Mouse (Mus musculus) megakaryocyte, embryonic 14.5 days (primary cell): Measurements from ENCODE around the gene P2rx5. TPM values are rescaled to one million over a fixed set of nuclear protein-coding genes. Genes with fewer than 3 reads are reported as not detected.

Source experiments
- H3K27me3 ChIP-seq: replicated peaks from 2 replicates; pipeline ENCODE3; 2012; ENCODE audit warnings: inconsistent platforms
- H3K36me3 ChIP-seq: replicated peaks from 2 replicates; pipeline ENCODE3; 2012; ENCODE audit warnings: low read length, inconsistent platforms, mixed read lengths
- H3K4me1 ChIP-seq: 2 replicates; pipeline ENCODE4 v1.6.1; 2012; ENCODE audit warnings: inconsistent platforms
- H3K4me3 ChIP-seq: replicated peaks from 2 replicates; pipeline ENCODE3; 2012; ENCODE audit warnings: moderate library complexity, mild to moderate bottlenecking, inconsistent platforms
- H3K9me3 ChIP-seq: 2 replicates; pipeline ENCODE4 v1.6.1; 2012; ENCODE audit warnings: inconsistent platforms
- FLI1 ChIP-seq: IDR thresholded peaks from 2 replicates; pipeline ENCODE4 v1.6.1; 2012; ENCODE audit warnings: low read length, inconsistent platforms, mixed read lengths
- GATA1 ChIP-seq: IDR thresholded peaks from 3 replicates; pipeline ENCODE4 v1.6.1; 2012; ENCODE audit warnings: mixed read lengths, low read length, inconsistent platforms, borderline replicate concordance
- polyA plus RNA-seq: library from polyadenylated mRNA; stranded (reverse); fragments of >175 nt; gene quantifications from 2 replicates; pipeline ENCODE4 v1.2.3, GENCODE M21; 2012; ENCODE audit warnings: low replicate concordance; ENCODE audit not compliant: insufficient read depth

Gene P2rx5
- polyA plus RNA-seq, 1 experiment, result 0.55 TPM

DNA sequence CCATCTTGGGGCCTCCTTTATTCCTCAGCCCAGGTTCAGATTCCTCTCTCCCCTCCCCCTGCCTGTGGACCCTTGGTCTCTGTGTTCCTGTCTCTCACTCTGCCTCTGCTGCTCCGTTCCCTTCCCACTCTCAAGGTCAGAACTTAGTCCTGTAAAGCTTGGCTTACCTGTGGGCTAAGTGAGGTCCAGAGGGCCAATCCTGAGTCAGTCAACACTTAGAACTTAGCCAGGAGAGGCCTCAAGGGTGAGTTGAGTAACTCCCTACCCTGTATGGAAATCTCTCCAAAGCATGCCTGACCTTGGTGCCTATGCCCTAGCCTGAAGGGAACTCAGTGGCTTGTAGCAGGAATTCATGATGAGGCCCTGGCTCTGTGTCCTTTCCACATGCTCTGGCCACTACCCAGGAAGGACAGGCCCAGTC lies 15.9 kb upstream of the P2rx5 start:
- Histone ChIP-seq H3K4me1 (peaks cover 15% of the 10 kb centered on the region), H3K4me3 (no peak overlapping the region), H3K36me3 (no peaks in the 10 kb centered on the region), H3K27me3 (peaks cover 12% of the 10 kb centered on the region), H3K9me3 (no peaks in the 10 kb centered on the region)
- TF ChIP-seq GATA1, result no peak
- no peak for TF ChIP-seq FLI1

DNA sequence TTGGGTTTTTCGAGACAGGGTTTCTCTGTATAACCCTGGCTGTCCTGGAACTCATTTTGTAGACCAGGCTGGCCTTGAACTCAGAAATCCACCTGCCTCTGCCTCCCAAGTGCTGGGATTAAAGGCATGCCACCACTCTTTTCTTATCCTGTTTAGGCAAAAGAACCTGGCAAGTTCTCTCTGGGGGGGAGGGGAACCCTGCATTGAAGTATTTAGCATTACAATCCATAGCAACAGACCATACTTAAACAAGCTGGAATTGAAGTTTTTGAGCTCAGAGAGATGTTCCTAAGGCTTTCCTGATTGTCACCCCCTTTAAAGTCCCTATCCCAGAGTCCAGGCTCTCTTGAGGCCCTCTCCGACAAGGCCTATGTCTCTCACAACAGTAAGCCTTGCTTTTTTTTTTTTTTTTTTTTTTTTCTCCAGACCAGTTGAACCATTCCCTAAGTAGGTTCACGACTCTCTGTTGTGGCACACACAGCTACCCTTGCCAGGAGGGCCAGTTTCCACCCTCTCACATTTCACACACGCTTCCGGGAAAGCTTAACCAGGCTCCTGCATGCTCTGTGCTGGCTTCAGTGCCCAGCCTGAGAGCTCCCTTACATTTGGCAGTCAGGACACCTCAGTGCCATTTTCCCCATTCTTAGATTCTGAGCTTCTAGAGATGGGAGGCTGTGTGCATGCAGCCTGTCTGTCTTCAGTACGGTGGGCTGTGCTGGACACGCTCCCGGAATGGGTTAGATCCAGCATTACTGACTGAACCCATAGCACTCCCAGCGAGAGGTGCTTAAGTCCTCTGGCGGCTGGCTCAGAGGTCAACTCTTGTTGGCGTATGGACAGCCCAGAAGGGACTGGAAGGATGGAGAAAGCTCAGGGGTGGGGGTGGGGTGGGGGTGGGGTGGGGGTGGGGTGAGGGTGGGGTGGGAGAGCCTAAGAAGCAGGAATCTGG lies 13.9 kb upstream of the P2rx5 start:
- Histone ChIP-seq H3K4me3 (no peak overlapping the region), H3K36me3 (no peaks in the 10 kb centered on the region), H3K4me1 (peaks cover 15% of the 10 kb centered on the region), H3K9me3 (no peaks in the 10 kb centered on the region), H3K27me3 (peaks cover 13% of the 10 kb centered on the region)
- TF ChIP-seq GATA1 (no peak), FLI1 (no peak)

DNA sequence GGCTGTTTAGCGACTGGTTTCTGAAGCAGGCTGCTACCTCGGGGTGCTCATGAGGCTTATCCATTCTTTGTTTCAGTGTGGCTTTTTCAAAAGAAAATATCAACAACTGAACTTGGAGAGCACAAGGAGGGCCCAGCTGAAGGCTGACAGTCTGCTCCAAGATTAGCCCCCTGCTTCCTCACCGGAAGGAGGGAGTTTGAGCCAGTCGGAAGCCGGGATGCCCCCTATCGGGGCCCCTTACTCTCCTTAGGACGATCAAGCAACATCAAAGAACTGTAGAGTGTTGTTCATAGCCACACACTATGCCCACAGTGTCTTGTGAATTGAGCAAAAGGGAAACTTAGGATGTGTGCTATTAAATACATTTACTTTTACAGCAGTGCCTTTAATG lies 13.3 kb upstream of the P2rx5 start:
- no peak overlapping the region for H3K4me3 ChIP-seq
- H3K9me3 ChIP-seq, result no peaks in the 10 kb centered on the region
- H3K27me3 ChIP-seq, result peaks cover 13% of the 10 kb centered on the region
- no peak for TF ChIP-seq GATA1
- TF ChIP-seq FLI1, result no peak
- no peaks in the 10 kb centered on the region for H3K36me3 ChIP-seq
- peaks cover 15% of the 10 kb centered on the region for H3K4me1 ChIP-seq

DNA sequence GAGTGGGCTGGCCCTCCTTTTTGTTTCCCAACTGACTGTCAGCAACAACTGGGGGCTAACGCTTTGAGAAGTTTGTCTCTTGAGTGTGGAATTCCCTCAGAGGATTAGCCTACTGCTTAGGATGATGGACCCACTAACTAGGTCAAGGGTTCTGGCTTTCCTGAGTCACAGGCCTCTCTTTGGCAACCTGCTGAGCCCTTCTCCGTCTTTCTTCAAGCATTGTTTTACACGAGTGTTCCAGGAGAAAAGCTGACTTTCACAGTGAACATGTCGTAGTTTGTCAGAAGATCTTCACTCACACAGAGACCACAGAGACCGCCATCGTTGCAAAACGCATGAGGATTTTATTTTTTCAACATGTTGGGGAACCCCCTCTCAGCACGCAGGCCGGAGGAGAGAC lies 12.0 kb upstream of the P2rx5 start:
- peaks cover 12% of the 10 kb centered on the region for H3K4me1 ChIP-seq
- TF ChIP-seq FLI1 (no peak), GATA1 (no peak)

DNA sequence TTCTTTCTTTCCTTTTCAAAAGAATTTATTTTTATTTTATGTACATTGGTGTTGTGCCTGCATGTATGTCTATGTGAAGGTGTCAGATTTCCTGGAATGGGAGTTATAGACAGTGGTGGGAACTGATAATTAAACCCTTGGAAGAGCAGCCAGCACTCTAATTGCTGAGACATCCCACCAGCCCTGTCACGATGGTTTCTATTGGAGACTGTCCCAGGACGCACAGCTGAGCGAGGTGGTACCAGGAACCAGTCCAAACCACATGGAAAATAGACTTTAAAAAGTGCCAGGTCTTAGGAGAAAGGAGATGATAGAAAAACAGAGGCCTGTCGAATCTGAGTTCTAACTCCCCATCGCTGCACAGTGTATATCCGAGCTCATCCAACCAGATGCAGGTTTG lies 5.2 kb upstream of the P2rx5 start:
- TF ChIP-seq GATA1 (no peak), FLI1 (no peak)
- Histone ChIP-seq H3K27me3 (peaks cover 67% of the 10 kb centered on the region), H3K4me3 (no peak overlapping the region), H3K4me1 (peaks cover 8% of the 10 kb centered on the region), H3K36me3 (no peaks in the 10 kb centered on the region), H3K9me3 (no peaks in the 10 kb centered on the region)

More for the DNA sequence above, 12.0 kb upstream of the P2rx5 start:
- Histone ChIP-seq H3K9me3 (no peaks in the 10 kb centered on the region), H3K36me3 (no peaks in the 10 kb centered on the region), H3K4me3 (no peak overlapping the region), H3K27me3 (peaks cover 17% of the 10 kb centered on the region)

DNA sequence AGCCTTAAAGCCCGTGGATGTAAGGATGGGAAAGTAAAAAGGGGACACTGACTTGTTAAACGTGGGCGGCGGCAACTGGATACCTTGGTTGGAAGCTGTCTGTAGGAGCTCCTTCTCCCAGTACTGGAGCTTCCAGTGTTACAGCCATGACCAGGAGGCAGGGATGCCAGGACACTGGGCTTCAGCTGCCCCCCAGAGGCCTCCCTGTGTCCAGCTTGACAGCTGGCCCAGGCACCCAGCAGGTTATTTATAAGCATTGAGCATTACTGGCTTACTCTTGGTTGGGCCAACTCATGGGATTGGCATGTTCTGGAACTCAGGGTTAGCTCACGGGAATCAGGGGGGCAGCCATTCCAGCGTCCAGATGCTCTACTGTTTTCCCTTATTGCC lies 585 bp downstream of the P2rx5 start:
- Histone ChIP-seq H3K36me3 (no peaks in the 10 kb centered on the region), H3K4me1 (peaks cover 49% of the 10 kb centered on the region), H3K4me3 (peak overlapping the region; percentile 91), H3K27me3 (peaks cover 50% of the 10 kb centered on the region), H3K9me3 (no peaks in the 10 kb centered on the region)
- TF ChIP-seq FLI1 (no peak), GATA1 (no peak)

DNA sequence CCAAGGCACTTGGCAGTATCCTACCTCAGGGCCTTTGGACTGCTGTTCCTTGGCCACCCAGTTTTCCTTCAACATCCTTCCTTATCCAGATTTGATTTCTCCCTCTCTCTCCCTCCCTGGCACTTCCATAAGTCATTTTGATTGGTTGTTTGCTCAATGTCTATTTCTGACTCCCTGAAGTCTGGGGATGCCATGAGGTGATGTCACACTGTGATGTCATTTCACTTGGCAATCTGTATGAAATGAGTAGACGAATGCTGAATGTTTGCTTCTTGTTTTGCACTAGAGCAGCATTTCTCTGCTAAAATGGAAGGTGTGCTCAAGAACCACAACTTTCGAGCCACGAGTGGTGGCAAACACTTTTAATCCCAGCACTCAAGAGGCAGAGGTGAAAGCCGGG lies 1.4 kb downstream of the P2rx5 start:
- Histone ChIP-seq H3K27me3 (peaks cover 46% of the 10 kb centered on the region), H3K9me3 (no peaks in the 10 kb centered on the region), H3K36me3 (peaks cover 2% of the 10 kb centered on the region), H3K4me1 (peaks cover 57% of the 10 kb centered on the region), H3K4me3 (peak overlapping the region; percentile 91)
- TF ChIP-seq GATA1, result no peak
- TF ChIP-seq FLI1, result no peak

DNA sequence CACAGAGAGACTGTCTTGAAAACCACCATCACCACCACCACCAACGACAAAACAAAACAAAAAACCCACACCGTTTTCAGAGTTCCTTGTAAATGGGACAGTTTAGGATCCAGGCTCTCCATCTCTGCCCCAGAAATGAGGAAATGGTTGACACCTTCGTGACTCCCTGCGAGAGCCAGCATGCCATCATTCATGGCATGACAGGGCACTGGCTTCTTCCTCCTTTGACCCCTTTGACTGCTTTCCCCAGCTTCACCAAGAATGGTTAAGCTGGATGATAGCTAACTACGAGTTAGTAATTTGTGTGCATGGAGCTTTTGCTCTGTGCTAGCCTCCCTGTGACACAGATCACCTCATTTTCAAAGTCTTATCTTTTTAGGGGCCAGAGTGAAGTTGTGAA lies 2.1 kb downstream of the P2rx5 start:
- TF ChIP-seq FLI1 (no peak), GATA1 (no peak)
- peaks cover 2% of the 10 kb centered on the region for H3K36me3 ChIP-seq
- H3K4me3 ChIP-seq, result no peak overlapping the region
- H3K9me3 ChIP-seq, result no peaks in the 10 kb centered on the region
- H3K4me1 ChIP-seq, result peaks cover 64% of the 10 kb centered on the region
- peaks cover 39% of the 10 kb centered on the region for H3K27me3 ChIP-seq

DNA sequence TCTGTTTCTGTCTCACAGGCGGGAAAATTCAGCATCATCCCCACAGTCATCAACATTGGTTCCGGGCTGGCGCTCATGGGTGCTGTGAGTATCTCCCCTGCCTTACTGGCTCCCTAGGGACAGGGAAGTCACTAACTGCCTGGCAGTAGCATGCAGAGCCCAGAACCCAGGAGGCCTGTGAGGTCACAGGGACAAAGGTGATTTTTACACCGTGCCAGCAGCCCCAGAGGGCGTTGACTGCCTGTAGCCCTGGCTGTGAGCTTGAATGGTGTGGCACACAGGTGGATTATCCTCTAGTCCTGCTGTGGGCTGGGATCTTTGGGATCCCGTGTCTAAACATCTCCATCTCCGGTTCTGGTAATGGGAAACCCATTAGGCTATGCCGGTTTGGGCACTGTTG lies 7.8 kb downstream of the P2rx5 start:
- Histone ChIP-seq H3K36me3 (peaks cover 40% of the 10 kb centered on the region), H3K4me1 (peaks cover 73% of the 10 kb centered on the region), H3K27me3 (peaks cover 2% of the 10 kb centered on the region), H3K4me3 (no peak overlapping the region), H3K9me3 (no peaks in the 10 kb centered on the region)
- TF ChIP-seq FLI1, result no peak
- TF ChIP-seq GATA1, result no peak

DNA sequence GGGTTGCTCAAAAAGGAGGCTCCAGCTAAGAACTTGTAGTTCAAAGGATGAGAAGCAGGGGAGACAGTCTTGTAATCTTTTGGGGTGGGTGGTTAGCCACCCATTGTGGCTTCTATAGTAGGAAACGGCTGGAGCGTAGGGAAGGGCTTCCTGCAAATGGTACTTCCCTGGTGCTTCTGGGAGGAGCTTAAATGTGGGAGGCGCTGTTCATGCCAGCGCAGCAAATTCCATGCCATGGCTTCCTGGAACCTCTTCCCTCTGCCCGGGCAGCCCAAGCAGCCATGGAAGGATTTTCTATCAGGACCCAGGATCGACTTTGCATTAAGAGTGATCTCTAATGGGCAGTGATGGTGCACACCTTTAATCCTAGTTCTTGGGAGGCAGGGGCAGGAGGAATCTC lies 8.4 kb downstream of the P2rx5 start:
- peaks cover 45% of the 10 kb centered on the region for H3K36me3 ChIP-seq
- no peak for TF ChIP-seq FLI1
- no peak for TF ChIP-seq GATA1
- H3K4me1 ChIP-seq, result peaks cover 73% of the 10 kb centered on the region
- H3K4me3 ChIP-seq, result no peak overlapping the region
- H3K9me3 ChIP-seq, result no peaks in the 10 kb centered on the region
- peaks cover 2% of the 10 kb centered on the region for H3K27me3 ChIP-seq
